Mouse (Mus musculus): ENCODE data around the gene Nkx1-2.

DNA sequence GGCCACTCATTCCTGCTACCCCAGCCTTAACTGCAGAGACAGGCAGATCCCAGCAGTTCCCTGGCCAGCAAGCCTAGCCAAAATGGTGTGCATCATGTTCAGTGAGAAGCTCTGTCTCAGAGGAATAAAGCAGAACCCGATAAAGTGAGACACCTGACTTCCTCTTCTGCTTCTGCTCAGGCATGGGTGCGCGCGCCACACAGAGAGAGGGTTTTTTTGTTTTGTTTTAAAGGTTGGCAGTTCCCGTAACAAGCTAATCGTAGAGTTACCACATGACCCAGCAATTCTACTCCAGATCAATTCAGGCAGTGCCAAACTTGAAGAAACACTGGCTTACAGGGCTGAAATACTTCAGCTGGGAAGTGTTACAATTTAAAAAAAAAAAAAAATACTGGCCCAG, 30.6 kb downstream of the Nkx1-2 start:
- TF ChIP-seq CTCF (IDR thresholded peaks at IDR 0.05; ENCODE audit: low read depth) (no peak), EP300 (IDR thresholded peaks at IDR 0.05; ENCODE audit: low read depth) (no peak)

Data from liver, embryonic 14.5 days (tissue).